Mouse (Mus musculus) left cerebral cortex, postnatal 14 days (tissue): Measurements from ENCODE around the gene Traf1. TPM values are rescaled to one million over a fixed set of nuclear protein-coding genes. Genes with fewer than 3 reads are reported as not detected.

Experiments
- DNase-seq, 2 experiments: peaks; one replicate each; pipeline ENCODE4 v3.0.0; 2021 to 2022; ENCODE audit warnings: low spot score in 2 of 2, mixed read lengths in 1 of 2
- intact Hi-C: fragments of 180-260 bp; cut with DNase I; formaldehyde crosslinking; loops from one replicate; pipeline ENCODE4 v1.15.1; 2025
- long read RNA-seq, 2 experiments: library from polyadenylated mRNA; stranded (forward); transcript quantifications; one replicate each; pipeline ENCODE4 v2.0.0; 2021
- total RNA-seq, 2 experiments: library from RNA; stranded (reverse); gene quantifications; 2 replicates each; pipeline ENCODE4 v1.2.3; 2021

Traf1 gene
- total RNA-seq = under 1 TPM; 0.59 to 0.78 TPM
- long read RNA-seq, experiment 1 = 0 reads
- long read RNA-seq, experiment 2, partial matches to known transcripts = 0 of 1 reads
- long read RNA-seq, experiment 2, other reads (novel, unspliced or antisense) = 1 of 1 reads

GRCm38 (mm10) chr2:34961481-34962036 is at the start of gene Traf1:
TSS of gene Traf1 (minus strand) at chr2:34961772.
- intact Hi-C loops = no loop called here
- no peak for DNase-seq

- peak; percentile 58 to 68 for DNase-seq
- intact Hi-C loops = no loop called here
Measured at GRCm38 (mm10) chr2:34998956-34999355, 37.4 kb upstream of the Traf1 start.

- intact Hi-C loops = no loop called here
- peak; percentile 12 to 27 for DNase-seq
Measured at GRCm38 (mm10) chr2:34996506-34996905, 34.9 kb upstream of the Traf1 start.

GRCm38 (mm10) chr2:34993696-34994356 is 32.3 kb upstream of the Traf1 start:
- no peak for DNase-seq
- intact Hi-C loops = no loop called here

- peak; percentile 32 to 41 for DNase-seq
- intact Hi-C loops = no loop called here
Measured at GRCm38 (mm10) chr2:34992729-34993695, 31.4 kb upstream of the Traf1 start.

GRCm38 (mm10) chr2:34991966-34992365 is 30.4 kb upstream of the Traf1 start:
- DNase-seq = no peak
- intact Hi-C loops = no loop called here

- DNase-seq = no peak
- intact Hi-C loops = no loop called here
Measured at GRCm38 (mm10) chr2:34989749-34990148, 28.2 kb upstream of the Traf1 start.

GRCm38 (mm10) chr2:34987595-34987994 is 26.0 kb upstream of the Traf1 start:
- intact Hi-C loops = no loop called here
- DNase-seq = no peak

- intact Hi-C loops = no loop called here
- no peak for DNase-seq
Measured at GRCm38 (mm10) chr2:34984885-34985284, 23.3 kb upstream of the Traf1 start.

GRCm38 (mm10) chr2:34982906-34983698 is 21.5 kb upstream of the Traf1 start:
- intact Hi-C loops = no loop called here
- DNase-seq = no peak

- DNase-seq = peak; percentile 23 to 58
- intact Hi-C loops = no loop called here
Measured at GRCm38 (mm10) chr2:34982096-34982724, 20.6 kb upstream of the Traf1 start.

GRCm38 (mm10) chr2:34979459-34980011 is 18.0 kb upstream of the Traf1 start:
- DNase-seq = no peak
- intact Hi-C loops = no loop called here

- intact Hi-C loops = no loop called here
- DNase-seq = no peak
Measured at GRCm38 (mm10) chr2:34978226-34978625, 16.7 kb upstream of the Traf1 start.

- no peak for DNase-seq
Measured at GRCm38 (mm10) chr2:34976945-34977658, 15.5 kb upstream of the Traf1 start.

GRCm38 (mm10) chr2:34976447-34976846 is 14.9 kb upstream of the Traf1 start:
- intact Hi-C loops = no loop called here
- DNase-seq = no peak

More at GRCm38 (mm10) chr2:34976945-34977658, 15.5 kb upstream of the Traf1 start:
- intact Hi-C loops = no loop called here

GRCm38 (mm10) chr2:34973087-34973486 is 11.5 kb upstream of the Traf1 start:
- intact Hi-C loops = no loop called here
- DNase-seq = no peak

GRCm38 (mm10) chr2:34971080-34971888 is 9.7 kb upstream of the Traf1 start:
- no peak for DNase-seq

More at GRCm38 (mm10) chr2:34971080-34971888, 9.7 kb upstream of the Traf1 start:
- intact Hi-C loops = no loop called here
